Mouse (Mus musculus) limb, embryonic 14.5 days (tissue): ENCODE data around the gene Trim8. TPM values are rescaled to one million over a fixed set of nuclear protein-coding genes. Genes with fewer than 3 reads are reported as not detected.

Source experiments
- ATAC-seq: fragments of 200-750 bp; cut with Nextera tagmentation; 2 replicates; pipeline ENCODE4 v1.8.0; 2017; ENCODE audit warnings: low read depth, moderate number of reproducible peaks, moderate TSS enrichment; ENCODE audit not compliant: low FRiP score
- DNase-seq: peaks from one replicate; pipeline ENCODE4 v3.0.0-alpha.2; 2015; ENCODE audit warnings: low spot score
- H3K27ac ChIP-seq: fragments of 300-500 bp; sonication (generic); replicated peaks from 2 replicates; pipeline ENCODE4 v1.5.1; 2014; ENCODE audit warnings: low read depth, mild to moderate bottlenecking, low read length, moderate library complexity, mixed read lengths
- H3K27me3 ChIP-seq: fragments of 300-500 bp; sonication (generic); 2 replicates; pipeline ENCODE4 v1.6.1; 2014; ENCODE audit warnings: low read length, mixed read lengths; ENCODE audit not compliant: control insufficient read depth, insufficient read depth
- H3K36me3 ChIP-seq: fragments of 300-500 bp; sonication (generic); 2 replicates; pipeline ENCODE4 v1.6.1; 2014; ENCODE audit warnings: mild to moderate bottlenecking, low read length, moderate library complexity, mixed read lengths; ENCODE audit not compliant: control insufficient read depth, insufficient read depth
- H3K4me1 ChIP-seq: fragments of 300-500 bp; sonication (generic); 2 replicates; pipeline ENCODE4 v1.6.1; 2014; ENCODE audit warnings: antibody characterized with exemption, low read length, mixed read lengths; ENCODE audit not compliant: control insufficient read depth, insufficient read depth
- H3K4me2 ChIP-seq: fragments of 300-500 bp; sonication (generic); replicated peaks from 2 replicates; pipeline ENCODE4 v1.6.1; 2014; ENCODE audit warnings: low read depth, mild to moderate bottlenecking, low read length, moderate library complexity; ENCODE audit not compliant: severe bottlenecking
- H3K4me3 ChIP-seq: fragments of 300-500 bp; sonication (generic); replicated peaks from 2 replicates; pipeline ENCODE4 v1.5.1; 2014; ENCODE audit warnings: low read length
- H3K9ac ChIP-seq: fragments of 300-500 bp; sonication (generic); 2 replicates; pipeline ENCODE4 v1.6.1; 2014; ENCODE audit warnings: mild to moderate bottlenecking, low read depth, low read length, moderate library complexity; ENCODE audit not compliant: severe bottlenecking
- H3K9me3 ChIP-seq: fragments of 300-500 bp; sonication (generic); 2 replicates; pipeline ENCODE4 v1.6.1; 2016; ENCODE audit warnings: low read length; ENCODE audit not compliant: control insufficient read depth
- POLR2A ChIP-seq: fragments of 200-500 bp; IDR thresholded peaks from 2 replicates; pipeline ENCODE4 v1.8.0; 2012; ENCODE audit warnings: inconsistent platforms, mild to moderate bottlenecking, moderate library complexity, borderline replicate concordance; ENCODE audit not compliant: insufficient read depth, insufficient read length; ENCODE audit errors: extremely low read depth
- WGBS: fragments of 180-500 bp; shearing (Covaris S2); extraction: QIAGEN DNeasy Blood & Tissue Kit; methylation state at CpG from one replicate; pipeline ENCODE4 v1.1.7; 2014; 5-methylcytosine and 5-hydroxymethylcytosine counted together
- polyA plus RNA-seq, 2 experiments: library from polyadenylated mRNA; depleted of rRNA in 1 of 2; stranded (reverse) in 1 of 2; unstranded in 1 of 2; fragments of >200 nt; fragmentation: Nextera tagmentation in 1 of 2; extraction: Ambion mirVana in 1 of 2; gene quantifications; 2 replicates each; pipeline versions ENCODE4 v1.2.1 to v1.2.3; 2012 to 2014

Gene Trim8
- polyA plus RNA-seq, 2 experiments: 21.5 to 22.7 TPM

DNA sequence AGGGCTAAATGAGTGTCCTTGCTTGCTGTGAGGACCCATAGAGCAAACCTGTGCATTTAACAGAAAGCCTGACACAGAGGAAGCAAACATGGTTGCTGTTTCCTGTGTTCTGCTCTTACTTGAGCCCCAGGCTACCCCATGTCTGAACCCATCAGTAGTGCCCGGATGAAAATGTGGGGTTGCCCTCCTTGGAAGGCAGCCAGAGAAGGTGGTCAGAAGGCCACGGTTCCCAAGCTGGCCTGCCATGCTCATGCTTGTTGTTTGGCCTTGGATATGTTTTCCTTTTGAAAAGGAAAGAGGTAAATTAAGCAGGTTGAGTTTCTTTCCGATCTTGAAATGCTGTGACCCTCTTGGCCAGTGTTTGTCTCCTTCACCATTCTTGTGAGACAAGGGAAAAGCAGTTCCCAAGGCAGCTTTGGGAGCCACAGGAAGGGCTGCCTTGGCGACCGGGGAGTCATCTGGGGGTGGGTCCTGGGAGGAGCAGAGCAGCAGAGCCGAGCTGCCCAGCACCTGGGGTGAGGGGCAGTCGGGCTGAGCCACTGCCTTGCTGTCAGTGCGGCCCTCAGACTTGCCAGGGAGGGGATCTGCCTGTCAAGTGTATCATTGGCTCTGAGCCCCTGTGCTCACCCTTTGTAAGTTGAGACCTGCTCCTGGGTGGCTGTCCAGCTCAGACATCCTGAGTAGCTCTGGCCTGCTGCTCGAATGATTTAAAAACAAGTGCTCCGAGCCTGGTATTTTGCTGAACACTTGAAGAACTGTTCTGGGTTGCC, 30.0 kb upstream of the Trim8 start:
- no peak overlapping the region for H3K4me2 ChIP-seq
- H3K9ac ChIP-seq: no peak overlapping the region
- DNase-seq (no peak), ATAC-seq (no peak)
- H3K4me1 ChIP-seq: peaks cover 12% of the 10 kb centered on the region; the same call in 1 of the 2 replicates
- H3K4me3 ChIP-seq: no peak overlapping the region
- no peaks in the 10 kb centered on the region for H3K9me3 ChIP-seq
- peak overlapping the region; percentile 63; the same call in 1 of the 2 replicates for H3K27ac ChIP-seq
- no peak for TF ChIP-seq POLR2A
- no peaks in the 10 kb centered on the region for H3K27me3 ChIP-seq
- WGBS: 16% methylated on average over 10 of the region's 10 CpGs
- peaks cover 33% of the 10 kb centered on the region for H3K36me3 ChIP-seq

DNA sequence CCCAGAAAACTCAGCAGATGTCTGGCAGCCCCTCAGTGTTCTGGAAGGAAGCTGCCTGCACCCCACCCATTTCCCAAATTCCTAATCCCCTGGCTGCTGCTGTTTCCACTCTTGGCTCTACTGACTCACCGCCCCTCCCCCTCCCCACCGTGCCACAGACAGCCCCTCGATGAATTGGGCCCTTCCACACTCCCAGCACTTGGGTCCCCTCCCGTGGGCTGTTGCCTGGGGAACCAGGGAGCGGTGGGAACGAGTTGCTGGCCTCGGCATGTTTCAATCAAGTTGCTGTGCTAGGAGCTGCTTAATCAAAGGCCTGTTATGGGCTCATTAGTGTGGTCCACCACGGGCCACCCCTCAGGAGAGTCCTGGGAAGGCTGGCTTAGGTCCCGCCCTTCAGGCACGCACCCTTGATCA, 24.1 kb upstream of the Trim8 start:
- H3K27ac ChIP-seq: no peak overlapping the region
- H3K9ac ChIP-seq: no peak overlapping the region
- peaks cover 53% of the 10 kb centered on the region for H3K36me3 ChIP-seq
- no peak overlapping the region for H3K4me2 ChIP-seq
- H3K27me3 ChIP-seq: no peaks in the 10 kb centered on the region
- H3K4me1 ChIP-seq: peaks cover 16% of the 10 kb centered on the region
- no peak for TF ChIP-seq POLR2A
- 39% methylated on average over 10 of the region's 10 CpGs for WGBS
- DNase-seq (no peak), ATAC-seq (no peak)
- no peaks in the 10 kb centered on the region for H3K9me3 ChIP-seq
- H3K4me3 ChIP-seq: no peak overlapping the region

GRCm38 (mm10) chr19:46478242-46478641, 23.3 kb upstream of the Trim8 start:
- TF ChIP-seq POLR2A: no peak
- Histone ChIP-seq H3K27ac (no peak overlapping the region), H3K4me3 (no peak overlapping the region), H3K36me3 (peaks cover 52% of the 10 kb centered on the region), H3K9ac (no peak overlapping the region), H3K4me1 (peaks cover 16% of the 10 kb centered on the region), H3K4me2 (no peak overlapping the region), H3K27me3 (no peaks in the 10 kb centered on the region), H3K9me3 (no peaks in the 10 kb centered on the region)
- ATAC-seq: no peak
- DNase-seq: no peak
- 82% methylated on average over 4 of the region's 4 CpGs for WGBS

DNA sequence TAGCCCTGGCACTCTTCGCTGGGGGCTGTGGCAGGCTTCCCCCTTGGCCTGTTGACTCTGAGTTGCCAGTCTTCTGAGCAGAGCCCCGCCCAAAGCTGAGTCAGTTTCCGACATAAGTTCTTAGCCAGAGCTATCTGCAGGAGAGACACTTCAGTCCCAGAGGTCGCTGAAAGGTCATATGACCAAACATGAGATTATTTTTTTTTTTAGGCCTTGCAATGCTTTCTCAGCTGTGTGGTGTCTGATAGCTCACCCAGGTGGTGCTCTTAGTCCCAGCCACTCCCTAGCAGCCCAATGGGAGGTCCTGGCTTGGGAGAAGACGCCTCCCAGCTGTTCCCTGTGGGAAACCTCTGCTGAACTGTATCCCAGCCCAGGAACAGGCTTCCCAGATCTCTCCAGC, 22.7 kb upstream of the Trim8 start:
- no peak overlapping the region for H3K9ac ChIP-seq
- H3K4me3 ChIP-seq: no peak overlapping the region
- no peaks in the 10 kb centered on the region for H3K27me3 ChIP-seq
- H3K4me2 ChIP-seq: no peak overlapping the region
- DNase-seq: no peak
- peaks cover 16% of the 10 kb centered on the region for H3K4me1 ChIP-seq
- no peaks in the 10 kb centered on the region for H3K9me3 ChIP-seq
- H3K36me3 ChIP-seq: peaks cover 50% of the 10 kb centered on the region
- no peak for TF ChIP-seq POLR2A
- ATAC-seq: no peak
- 63% methylated on average over 5 of the region's 5 CpGs for WGBS
- no peak overlapping the region for H3K27ac ChIP-seq

- 61% methylated on average over 21 of the region's 21 CpGs for WGBS
- H3K27ac ChIP-seq: no peak overlapping the region
- no peaks in the 10 kb centered on the region for H3K9me3 ChIP-seq
- no peaks in the 10 kb centered on the region for H3K27me3 ChIP-seq
- no peak for ATAC-seq
- no peak overlapping the region for H3K4me2 ChIP-seq
- peaks cover 48% of the 10 kb centered on the region for H3K36me3 ChIP-seq
- no peak overlapping the region for H3K4me3 ChIP-seq
- H3K9ac ChIP-seq: no peak overlapping the region
- TF ChIP-seq POLR2A: no peak
- no peak for DNase-seq
- peaks cover 18% of the 10 kb centered on the region for H3K4me1 ChIP-seq
Observed at GRCm38 (mm10) chr19:46479306-46480075, 22.0 kb upstream of the Trim8 start.
